Mouse (Mus musculus): Measurements from ENCODE around the gene 1700013G24Rik. TPM values are rescaled to one million over a fixed set of nuclear protein-coding genes. Genes with fewer than 3 reads are reported as not detected.

1700013G24Rik gene
- polyA plus RNA-seq, 1 experiment from 2014 or later: not detected

DNA sequence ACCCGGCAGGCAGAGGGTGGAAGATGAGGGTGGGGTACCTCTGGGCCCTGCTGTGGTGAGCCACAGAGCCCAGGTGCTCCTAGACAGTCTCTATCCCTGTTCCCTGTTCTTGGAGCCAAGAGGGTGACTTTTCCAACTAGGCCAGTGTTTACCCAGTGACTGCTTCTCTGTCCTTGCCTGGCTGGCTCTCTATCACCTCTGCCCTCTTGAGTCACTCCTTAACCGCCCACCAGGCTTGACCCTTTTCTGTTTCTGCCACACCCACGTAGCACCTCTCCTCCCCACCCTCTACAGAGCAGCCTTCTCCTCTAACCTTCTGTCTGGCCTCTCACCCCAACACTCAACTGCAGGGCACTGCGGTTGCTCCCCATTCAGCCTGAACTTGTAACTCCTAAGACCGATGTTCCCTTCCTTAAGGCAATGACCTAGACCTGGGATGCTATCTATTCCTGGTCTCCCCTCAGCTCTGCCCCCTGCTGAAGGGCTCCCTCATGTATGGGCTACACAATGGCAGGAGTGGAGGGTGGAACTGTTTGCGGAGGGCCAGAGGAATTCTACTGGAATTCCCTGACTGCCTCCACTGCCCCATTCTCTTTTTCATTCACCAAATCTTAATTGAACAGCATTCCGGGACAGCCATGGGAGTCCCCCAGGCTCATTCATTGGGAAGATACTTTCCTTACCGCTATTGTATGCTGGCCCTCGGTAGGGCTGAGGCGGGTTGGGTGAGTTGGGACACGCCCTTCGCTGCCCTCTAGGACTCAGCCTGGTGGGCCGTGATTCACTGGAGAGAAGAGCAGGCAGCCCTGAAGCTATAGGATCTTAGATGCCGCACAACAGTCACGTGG lies 17.0 kb downstream of the 1700013G24Rik start:
- no peaks in the 10 kb centered on the region for H3K9me3 ChIP-seq (ENCODE audit: control insufficient read depth, low read depth, low read length)
- peaks cover 46% of the 10 kb centered on the region for H3K4me1 ChIP-seq (ENCODE audit: control insufficient read depth, insufficient read depth, low read length)
- peak overlapping the region; percentile 86 for H3K9ac ChIP-seq (replicated peaks; ENCODE audit: low read depth, low read length)
- H3K27ac ChIP-seq (ENCODE audit: low read length): peak overlapping the region; percentile 76
- peak overlapping the region; percentile 84 for H3K4me2 ChIP-seq (replicated peaks; ENCODE audit: low read depth, low read length)
- peak overlapping the region; percentile 88 for H3K4me3 ChIP-seq (ENCODE audit: low read depth, low read length)
- no peaks in the 10 kb centered on the region for H3K27me3 ChIP-seq (ENCODE audit: control insufficient read depth, insufficient read depth, low read length)
- no peak for ATAC-seq (ENCODE audit: insufficient number of reproducible peaks, insufficient read depth, low FRiP score, low read depth)
- H3K36me3 ChIP-seq (ENCODE audit: control insufficient read depth, insufficient read depth, low read length): no peaks in the 10 kb centered on the region
- 46% methylated on average over 15 of the region's 15 CpGs for WGBS

DNA sequence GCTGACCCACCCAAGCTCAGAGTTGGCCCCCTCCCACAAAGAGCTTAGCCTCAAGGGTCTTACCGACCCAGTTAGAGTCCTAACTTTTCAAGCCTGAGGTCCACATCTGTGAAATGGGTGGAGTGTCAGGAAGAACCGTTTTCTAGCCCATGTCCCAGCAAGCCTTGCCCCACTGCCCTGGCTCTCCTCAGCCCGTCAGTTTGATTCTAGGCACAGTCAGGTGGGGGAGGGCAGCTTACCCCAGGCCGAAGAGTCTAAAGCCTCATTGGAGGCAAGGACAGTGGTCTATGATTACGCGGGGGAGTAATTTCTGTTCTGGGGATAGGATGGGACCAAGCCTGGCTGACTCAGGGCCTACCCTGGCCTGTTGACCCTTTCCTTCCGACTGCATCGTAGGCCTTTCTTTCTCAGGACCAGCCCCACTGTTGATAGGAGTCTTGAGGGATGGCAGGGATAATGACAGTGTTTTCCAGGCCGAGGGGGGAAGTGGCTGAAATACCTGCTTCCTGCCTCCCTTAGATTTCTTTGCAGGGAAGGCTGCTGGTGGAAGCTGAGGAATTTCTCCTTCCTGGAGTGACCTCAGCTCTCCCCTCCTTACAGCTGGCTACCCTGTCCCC lies 17.7 kb downstream of the 1700013G24Rik start:
- peak overlapping the region; percentile 84 for H3K4me2 ChIP-seq (replicated peaks; ENCODE audit: low read depth, low read length)
- peak overlapping the region; percentile 88; the same call in 1 of the 2 replicates for H3K4me3 ChIP-seq (ENCODE audit: low read depth, low read length)
- peaks cover 50% of the 10 kb centered on the region for H3K4me1 ChIP-seq (ENCODE audit: control insufficient read depth, insufficient read depth, low read length)
- ATAC-seq (ENCODE audit: insufficient number of reproducible peaks, insufficient read depth, low FRiP score, low read depth): no peak
- H3K36me3 ChIP-seq (ENCODE audit: control insufficient read depth, insufficient read depth, low read length): no peaks in the 10 kb centered on the region
- 47% methylated on average over 9 of the region's 9 CpGs for WGBS
- no peaks in the 10 kb centered on the region for H3K27me3 ChIP-seq (ENCODE audit: control insufficient read depth, insufficient read depth, low read length)
- peak overlapping the region; percentile 86; the same call in 1 of the 2 replicates for H3K9ac ChIP-seq (replicated peaks; ENCODE audit: low read depth, low read length)
- H3K9me3 ChIP-seq (ENCODE audit: control insufficient read depth, low read depth, low read length): no peaks in the 10 kb centered on the region
- H3K27ac ChIP-seq (ENCODE audit: low read length): peak overlapping the region; percentile 45

DNA sequence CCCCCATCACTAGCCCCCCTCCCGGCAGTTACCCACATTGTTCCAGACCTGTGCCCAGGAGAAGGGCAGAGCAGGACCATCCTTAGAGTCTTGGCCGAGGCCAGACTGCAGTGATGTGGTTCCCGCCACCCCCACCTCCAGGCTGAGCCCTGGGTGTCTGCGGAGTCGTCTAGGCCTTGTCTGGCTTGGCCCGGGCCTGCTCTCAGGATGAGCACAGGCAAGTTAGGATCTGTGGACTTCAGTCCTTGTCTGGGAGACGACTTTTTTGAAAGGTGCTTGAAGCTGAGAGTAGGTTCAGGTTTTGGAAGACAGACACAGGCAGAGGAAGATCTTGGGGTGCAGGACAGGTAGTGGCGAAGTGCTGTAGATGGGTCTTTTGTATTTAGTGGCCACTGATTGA lies 18.2 kb downstream of the 1700013G24Rik start:
- ATAC-seq (ENCODE audit: insufficient number of reproducible peaks, insufficient read depth, low FRiP score, low read depth): no peak
- H3K36me3 ChIP-seq (ENCODE audit: control insufficient read depth, insufficient read depth, low read length): no peaks in the 10 kb centered on the region
- H3K27me3 ChIP-seq (ENCODE audit: control insufficient read depth, insufficient read depth, low read length): no peaks in the 10 kb centered on the region
- peak overlapping the region; percentile 45 for H3K27ac ChIP-seq (ENCODE audit: low read length)
- H3K9ac ChIP-seq (replicated peaks; ENCODE audit: low read depth, low read length): no peak overlapping the region
- peaks cover 55% of the 10 kb centered on the region for H3K4me1 ChIP-seq (ENCODE audit: control insufficient read depth, insufficient read depth, low read length)
- H3K4me2 ChIP-seq (replicated peaks; ENCODE audit: low read depth, low read length): peak overlapping the region; percentile 84
- 49% methylated on average over 8 of the region's 8 CpGs for WGBS
- no peak overlapping the region for H3K4me3 ChIP-seq (ENCODE audit: low read depth, low read length)
- H3K9me3 ChIP-seq (ENCODE audit: control insufficient read depth, low read depth, low read length): no peaks in the 10 kb centered on the region

DNA sequence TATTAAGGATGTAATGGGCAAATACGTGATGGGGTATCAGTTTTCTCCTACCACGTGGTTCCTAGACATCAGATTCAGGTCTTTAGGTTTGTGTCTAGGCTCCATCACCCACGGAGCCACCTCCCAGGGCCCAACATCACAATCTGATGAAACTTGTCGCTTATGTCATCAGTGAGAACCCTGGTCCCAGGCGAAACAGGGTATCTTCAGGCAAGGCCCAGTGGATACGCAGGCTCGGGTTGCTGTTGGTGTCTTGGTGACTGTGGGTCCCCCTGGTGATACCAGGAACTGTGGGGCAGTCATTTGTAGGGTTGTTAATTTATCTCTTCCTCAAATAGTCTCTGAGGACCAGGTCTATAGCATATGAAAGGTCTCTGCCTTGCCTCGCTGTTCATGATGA lies 20.2 kb downstream of the 1700013G24Rik start:
- ATAC-seq (ENCODE audit: insufficient number of reproducible peaks, insufficient read depth, low FRiP score, low read depth): no peak
- Histone ChIP-seq H3K36me3 (ENCODE audit: control insufficient read depth, insufficient read depth, low read length) (no peaks in the 10 kb centered on the region), H3K9me3 (ENCODE audit: control insufficient read depth, low read depth, low read length) (no peaks in the 10 kb centered on the region), H3K4me1 (ENCODE audit: control insufficient read depth, insufficient read depth, low read length) (peaks cover 65% of the 10 kb centered on the region), H3K9ac (replicated peaks; ENCODE audit: low read depth, low read length) (no peak overlapping the region), H3K27ac (ENCODE audit: low read length) (no peak overlapping the region; the same call in 1 of the 2 replicates), H3K27me3 (ENCODE audit: control insufficient read depth, insufficient read depth, low read length) (no peaks in the 10 kb centered on the region), H3K4me2 (replicated peaks; ENCODE audit: low read depth, low read length) (peak overlapping the region; percentile 22), H3K4me3 (ENCODE audit: low read depth, low read length) (no peak overlapping the region)
- 76% methylated on average over 8 of the region's 8 CpGs for WGBS

DNA sequence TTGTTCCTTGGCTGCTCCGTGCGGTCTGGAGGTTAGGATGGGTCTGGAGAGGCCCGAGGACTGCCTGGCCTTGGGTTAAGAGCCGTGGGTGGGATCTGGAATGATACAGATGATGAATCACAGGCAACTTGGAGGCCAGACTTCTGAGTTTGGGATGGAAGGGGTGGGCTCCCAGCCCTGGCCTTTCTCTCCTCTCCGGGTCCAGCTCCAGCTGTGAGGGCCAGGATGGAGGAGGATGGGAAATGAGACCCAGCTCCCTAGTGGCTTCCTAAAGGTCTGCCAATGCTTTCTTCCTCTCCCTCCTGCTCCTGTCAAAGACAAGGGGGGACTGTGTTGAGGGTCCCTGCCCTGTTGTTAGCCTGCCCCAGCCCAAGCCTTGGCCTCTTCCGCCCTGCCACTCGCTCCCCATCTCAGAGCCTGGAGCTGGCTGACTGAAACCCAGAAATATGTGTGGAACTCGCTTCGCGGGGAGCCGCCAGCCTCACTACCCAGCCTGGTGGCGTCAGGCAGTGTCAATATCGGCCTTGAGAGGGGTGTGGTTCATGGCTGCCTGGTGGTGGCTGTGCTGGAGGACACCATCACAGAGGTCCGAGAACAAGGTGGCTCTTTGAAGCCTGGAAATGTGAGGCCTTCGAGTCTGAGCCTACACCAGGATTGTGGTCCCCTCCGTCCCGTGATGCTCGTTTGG lies 20.8 kb downstream of the 1700013G24Rik start:
- Histone ChIP-seq H3K27ac (ENCODE audit: low read length) (peak overlapping the region; percentile 58), H3K4me1 (ENCODE audit: control insufficient read depth, insufficient read depth, low read length) (peaks cover 71% of the 10 kb centered on the region), H3K4me2 (replicated peaks; ENCODE audit: low read depth, low read length) (peak overlapping the region; percentile 22), H3K9ac (replicated peaks; ENCODE audit: low read depth, low read length) (no peak overlapping the region), H3K27me3 (ENCODE audit: control insufficient read depth, insufficient read depth, low read length) (no peaks in the 10 kb centered on the region), H3K4me3 (ENCODE audit: low read depth, low read length) (no peak overlapping the region), H3K36me3 (ENCODE audit: control insufficient read depth, insufficient read depth, low read length) (no peaks in the 10 kb centered on the region), H3K9me3 (ENCODE audit: control insufficient read depth, low read depth, low read length) (no peaks in the 10 kb centered on the region)
- WGBS: 47% methylated on average over 18 of the region's 18 CpGs
- no peak for ATAC-seq (ENCODE audit: insufficient number of reproducible peaks, insufficient read depth, low FRiP score, low read depth)

DNA sequence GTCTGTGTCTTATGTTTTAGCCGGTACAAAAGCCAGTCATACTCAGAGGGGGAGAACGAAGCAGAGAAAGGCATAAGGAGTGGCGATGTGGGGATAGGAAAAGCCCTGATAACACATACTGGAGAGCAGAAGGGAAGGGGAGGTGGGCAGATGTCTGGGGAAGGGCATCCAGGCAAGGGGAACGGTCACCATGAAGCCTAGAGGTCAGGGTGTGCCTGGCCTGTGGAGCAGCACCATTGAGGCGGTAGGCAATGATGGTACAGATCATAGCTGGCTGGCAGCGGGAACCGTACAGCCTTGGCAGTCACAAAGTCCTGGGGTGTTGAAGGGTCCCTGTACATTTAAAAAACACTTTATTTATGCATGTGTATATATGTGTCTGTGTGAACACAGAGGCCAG lies 21.6 kb downstream of the 1700013G24Rik start:
- Histone ChIP-seq H3K9me3 (ENCODE audit: control insufficient read depth, low read depth, low read length) (no peaks in the 10 kb centered on the region), H3K36me3 (ENCODE audit: control insufficient read depth, insufficient read depth, low read length) (no peaks in the 10 kb centered on the region), H3K27ac (ENCODE audit: low read length) (no peak overlapping the region), H3K4me1 (ENCODE audit: control insufficient read depth, insufficient read depth, low read length) (peaks cover 76% of the 10 kb centered on the region), H3K4me3 (ENCODE audit: low read depth, low read length) (no peak overlapping the region), H3K27me3 (ENCODE audit: control insufficient read depth, insufficient read depth, low read length) (no peaks in the 10 kb centered on the region), H3K4me2 (replicated peaks; ENCODE audit: low read depth, low read length) (no peak overlapping the region), H3K9ac (replicated peaks; ENCODE audit: low read depth, low read length) (no peak overlapping the region)
- 94% methylated on average over 7 of the region's 7 CpGs for WGBS
- ATAC-seq (ENCODE audit: insufficient number of reproducible peaks, insufficient read depth, low FRiP score, low read depth): no peak

DNA sequence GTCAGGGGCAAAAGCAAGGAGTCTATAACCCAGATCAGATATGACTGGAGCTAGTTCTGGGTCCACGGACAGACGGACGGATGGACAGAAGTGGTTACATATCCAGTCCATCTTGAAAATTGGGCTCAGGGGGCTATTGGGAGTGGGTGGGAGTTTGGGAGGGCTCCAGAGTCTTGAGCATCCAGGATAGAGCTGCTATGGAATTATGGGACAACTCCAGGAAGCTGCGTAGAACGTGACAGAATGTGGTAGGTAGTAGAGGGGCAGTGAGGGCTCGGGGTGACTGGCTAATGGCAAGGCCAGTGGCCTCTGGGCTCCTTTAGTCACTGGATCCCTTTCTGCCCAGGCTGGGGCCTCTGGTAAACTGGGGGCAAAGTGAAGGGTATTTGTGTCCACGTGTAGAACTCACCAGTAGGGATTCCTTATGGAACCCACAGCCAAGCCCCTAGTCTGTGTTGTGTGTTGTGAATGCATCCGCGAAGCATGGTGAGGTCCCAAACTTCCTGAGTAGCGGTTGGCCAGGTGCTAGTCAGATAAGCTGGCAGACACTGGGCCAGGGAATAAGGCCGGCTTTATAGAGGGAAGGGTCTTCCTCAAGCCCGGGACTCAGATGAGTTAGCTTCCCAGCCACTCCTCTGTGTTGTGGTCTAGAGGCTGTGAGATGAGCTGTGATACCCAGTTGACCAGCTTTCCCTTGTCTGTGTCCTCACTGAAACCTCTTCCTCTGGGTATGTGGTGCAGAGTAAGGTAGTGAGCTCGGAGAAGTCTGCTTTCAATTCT lies 22.4 kb downstream of the 1700013G24Rik start:
- Histone ChIP-seq H3K9ac (replicated peaks; ENCODE audit: low read depth, low read length) (no peak overlapping the region), H3K4me2 (replicated peaks; ENCODE audit: low read depth, low read length) (no peak overlapping the region), H3K27me3 (ENCODE audit: control insufficient read depth, insufficient read depth, low read length) (no peaks in the 10 kb centered on the region), H3K4me3 (ENCODE audit: low read depth, low read length) (no peak overlapping the region), H3K27ac (ENCODE audit: low read length) (peak overlapping the region; percentile 49; the same call in 1 of the 2 replicates), H3K4me1 (ENCODE audit: control insufficient read depth, insufficient read depth, low read length) (peaks cover 76% of the 10 kb centered on the region), H3K9me3 (ENCODE audit: control insufficient read depth, low read depth, low read length) (no peaks in the 10 kb centered on the region), H3K36me3 (ENCODE audit: control insufficient read depth, insufficient read depth, low read length) (no peaks in the 10 kb centered on the region)
- 75% methylated on average over 13 of the region's 13 CpGs for WGBS
- ATAC-seq (ENCODE audit: insufficient number of reproducible peaks, insufficient read depth, low FRiP score, low read depth): no peak

All from stomach, embryonic 14.5 days (tissue).